Mouse (Mus musculus) heart, adult 11 months (tissue): ENCODE data around the gene Ccdc81.
A peak's percentile ranks its signal among the peaks of the same experiment; 100 is the strongest.

ENCODE experiments used
- DNase-seq: peaks from one replicate; pipeline ENCODE4 v3.0.0; 2022

Ccdc81 gene

GRCm38 (mm10) chr7:89903442-89904343, at the start of gene Ccdc81:
TSS of gene Ccdc81 (minus strand) at chr7:89903629.
- peak; percentile 50 for DNase-seq

- DNase-seq: peak; percentile 42
Measured at GRCm38 (mm10) chr7:89949403-89949802, 46.0 kb upstream of the Ccdc81 start.

- DNase-seq: peak; percentile 85
Measured at GRCm38 (mm10) chr7:89948026-89948425, 44.6 kb upstream of the Ccdc81 start.

- DNase-seq: peak; percentile 99
Measured at GRCm38 (mm10) chr7:89940571-89941463, 37.4 kb upstream of the Ccdc81 start, which contains the start of gene Hikeshi. TSS of gene Hikeshi (minus strand) at chr7:89941204.

GRCm38 (mm10) chr7:89939497-89940353, 36.3 kb upstream of the Ccdc81 start:
- peak; percentile 75 for DNase-seq

- peak; percentile 37 for DNase-seq
Measured at GRCm38 (mm10) chr7:89923441-89924180, 20.2 kb upstream of the Ccdc81 start.

GRCm38 (mm10) chr7:89917776-89918175, 14.3 kb upstream of the Ccdc81 start:
- DNase-seq: no peak

- peak; percentile 16 for DNase-seq
Measured at GRCm38 (mm10) chr7:89916711-89917110, 13.3 kb upstream of the Ccdc81 start.

- peak; percentile 80 for DNase-seq
Measured at GRCm38 (mm10) chr7:89913432-89914158, 10.2 kb upstream of the Ccdc81 start.

- peak; percentile 27 for DNase-seq
Measured at GRCm38 (mm10) chr7:89912356-89912755, 8.9 kb upstream of the Ccdc81 start.

GRCm38 (mm10) chr7:89909711-89910110, 6.3 kb upstream of the Ccdc81 start:
- DNase-seq: peak; percentile 87

- DNase-seq: peak; percentile 71
Measured at GRCm38 (mm10) chr7:89908899-89909621, 5.6 kb upstream of the Ccdc81 start.

- DNase-seq: peak; percentile 84
Measured at GRCm38 (mm10) chr7:89908421-89908820, 5.0 kb upstream of the Ccdc81 start.

GRCm38 (mm10) chr7:89907950-89908349, 4.5 kb upstream of the Ccdc81 start:
- DNase-seq: peak; percentile 87

GRCm38 (mm10) chr7:89903007-89903406, 422 bp downstream of the Ccdc81 start:
- DNase-seq: peak; percentile 86

- DNase-seq: no peak
Measured at GRCm38 (mm10) chr7:89891856-89892255, 11.6 kb downstream of the Ccdc81 start.

GRCm38 (mm10) chr7:89891412-89891811, 12.0 kb downstream of the Ccdc81 start:
- no peak for DNase-seq

- DNase-seq: no peak
Measured at GRCm38 (mm10) chr7:89884551-89884950, 18.9 kb downstream of the Ccdc81 start.

- DNase-seq: no peak
Measured at GRCm38 (mm10) chr7:89879686-89880085, 23.7 kb downstream of the Ccdc81 start.

GRCm38 (mm10) chr7:89867221-89867620, 36.2 kb downstream of the Ccdc81 start:
- peak; percentile 76 for DNase-seq
